Mouse (Mus musculus) right cerebral cortex, postnatal 36 days (tissue): ENCODE data around the gene Gnas.
"Not testable (repeated sequence)": the region's sequence is repeated elsewhere in the genome, so short reads cannot be mapped to it uniquely, and the experiment has no call there.

Experiments used
- DNase-seq, 2 experiments: peaks; one replicate each; pipeline ENCODE4 v3.0.0; 2022; ENCODE audit warnings: low spot score in 2 of 2, mixed read lengths in 1 of 2

Gnas gene

GRCm38 (mm10) chr2:174346999-174347668 lies 63.0 kb downstream of the Gnas start:
- DNase-seq = not testable (repeated sequence)

GRCm38 (mm10) chr2:174358516-174358915 lies 74.4 kb downstream of the Gnas start:
- no peak for DNase-seq

- no peak for DNase-seq
Measured at GRCm38 (mm10) chr2:174359656-174360055, 75.5 kb downstream of the Gnas start.

GRCm38 (mm10) chr2:174366571-174366970 lies 82.5 kb downstream of the Gnas start:
- DNase-seq = no peak

- no peak for DNase-seq
Measured at GRCm38 (mm10) chr2:174381021-174381420, 96.9 kb downstream of the Gnas start.

- DNase-seq = no peak
Measured at GRCm38 (mm10) chr2:174391936-174392335, 107.8 kb downstream of the Gnas start.

GRCm38 (mm10) chr2:174392554-174392953 lies 108.4 kb downstream of the Gnas start:
- no peak for DNase-seq

- no peak for DNase-seq
Measured at GRCm38 (mm10) chr2:174393383-174393782, 109.3 kb downstream of the Gnas start.
